Mouse (Mus musculus): ENCODE data around the gene Tbx6. TPM values are rescaled to one million over a fixed set of nuclear protein-coding genes. Genes with fewer than 3 reads are reported as not detected.

Tbx6 gene
- total RNA-seq, 2 experiments from 2014 or later, result 0.44 to 0.62 TPM

DNA sequence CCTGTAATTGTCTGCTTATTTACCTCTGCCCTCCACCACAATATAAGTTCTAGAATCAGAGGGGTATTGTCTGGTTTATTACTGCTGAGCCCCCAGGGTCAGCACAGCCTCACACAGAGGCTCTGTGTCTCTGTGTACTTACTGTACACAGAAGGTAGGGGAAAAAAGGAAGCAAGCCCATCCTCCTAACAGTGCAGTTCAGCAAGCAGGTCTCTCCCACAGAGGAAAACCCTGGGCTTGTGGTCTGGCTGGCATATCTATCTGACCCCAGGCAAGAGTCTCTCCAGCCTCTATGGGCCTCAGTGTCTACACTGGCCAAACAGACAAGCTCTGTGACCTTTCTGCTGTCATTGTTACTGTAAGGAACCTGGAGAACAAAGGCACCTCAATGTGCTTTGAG is 22.5 kb downstream of the Tbx6 start:
- intact Hi-C loops (cut with DNase I), result no loop called here
- DNase-seq, result no peak

- no peak for DNase-seq
- intact Hi-C loops (cut with DNase I), result no loop called here
These were observed 25.7 kb downstream of the Tbx6 start for GRCm38 (mm10) chr7:126806956-126807355.

DNA sequence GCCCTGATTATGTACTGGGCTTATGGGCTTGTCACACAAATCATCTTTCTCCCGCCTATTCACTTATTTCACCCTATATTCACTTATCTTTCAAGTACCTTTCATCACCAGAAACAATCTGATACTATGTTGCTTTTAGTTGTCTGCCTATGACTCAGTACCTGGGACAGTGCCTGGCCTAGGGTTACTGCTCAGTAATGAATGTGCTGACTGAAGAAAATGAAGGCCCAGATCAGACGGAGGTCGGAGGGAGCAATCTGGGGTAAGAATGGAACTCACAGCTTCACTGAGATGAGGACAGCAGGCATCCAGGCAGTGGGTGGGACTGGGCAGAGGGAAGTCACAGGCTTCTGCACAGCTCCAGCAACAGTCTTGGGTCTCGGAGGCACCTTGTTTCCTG is 26.1 kb downstream of the Tbx6 start:
- DNase-seq, result no peak
- intact Hi-C loops (cut with DNase I), result no loop called here

DNA sequence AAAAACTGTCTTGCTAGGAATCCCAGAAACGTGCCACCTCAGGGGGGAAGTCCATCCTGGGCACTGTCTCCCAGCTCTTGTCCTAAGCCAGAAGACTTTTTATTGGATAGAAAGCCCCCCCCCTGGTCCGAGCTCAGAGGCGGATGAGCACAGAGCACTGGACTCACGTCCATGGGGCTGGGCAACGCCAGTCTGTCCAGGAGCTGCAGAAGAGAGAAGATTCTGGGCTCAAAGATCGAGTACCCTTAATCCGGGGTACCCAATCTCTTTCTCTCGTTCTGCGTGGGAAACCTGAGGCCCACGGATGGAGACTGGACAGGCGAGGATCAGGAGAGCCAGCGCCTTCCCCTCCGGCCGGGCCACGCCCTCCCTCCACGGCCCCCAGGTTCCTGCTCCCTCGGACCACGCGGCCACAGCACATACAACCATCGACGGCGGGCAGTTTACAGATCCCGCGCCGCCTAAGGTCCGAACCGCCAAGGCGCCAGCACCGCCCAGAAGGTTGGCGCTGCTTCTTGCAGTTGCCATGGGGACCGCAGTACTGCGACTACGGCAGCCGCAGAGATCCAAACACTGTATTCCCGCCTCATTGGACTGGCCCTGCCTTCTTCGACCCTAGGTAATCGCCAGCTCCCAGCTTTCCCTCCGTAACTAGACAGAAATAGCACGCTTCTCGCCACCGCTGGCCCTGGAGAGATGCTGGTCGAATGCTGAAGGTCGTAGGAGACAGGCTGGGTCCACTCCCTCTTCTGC is 27.6 kb downstream of the Tbx6 start:
- DNase-seq, result peak; percentile 85 to 90
- intact Hi-C loops (cut with DNase I), result no loop called here

DNA sequence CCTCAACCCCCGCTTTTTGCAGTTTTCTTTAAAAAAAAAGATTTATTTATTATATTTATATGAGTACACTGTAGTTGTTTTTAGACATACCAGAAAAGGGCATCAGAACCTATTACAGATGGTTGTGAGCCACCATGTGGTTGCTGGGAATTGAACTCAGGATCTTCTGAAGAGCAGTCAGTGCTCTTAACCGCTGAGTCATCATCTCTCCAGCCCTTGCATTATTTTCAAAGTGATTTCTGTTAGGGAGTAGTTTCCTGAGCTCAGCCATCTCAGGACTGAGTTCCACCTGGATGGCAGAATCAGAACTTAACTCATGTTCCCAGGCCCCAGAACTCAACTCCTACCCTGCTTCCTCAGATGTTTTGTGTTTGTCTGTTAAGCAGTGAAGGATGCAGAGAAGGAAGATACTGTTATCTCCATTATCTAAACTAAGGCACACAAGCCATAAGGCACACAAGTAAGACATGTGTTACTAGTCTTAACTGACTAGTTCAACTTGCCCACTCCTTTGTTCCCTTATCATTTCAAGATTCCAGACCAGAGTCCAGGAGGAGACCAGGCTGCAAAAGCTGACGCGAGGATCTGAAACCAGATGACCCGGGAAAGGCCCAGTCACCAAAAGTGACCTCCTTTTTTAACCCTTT is 28.6 kb downstream of the Tbx6 start:
- intact Hi-C loops (cut with DNase I), result no loop called here
- DNase-seq, result no peak

DNA sequence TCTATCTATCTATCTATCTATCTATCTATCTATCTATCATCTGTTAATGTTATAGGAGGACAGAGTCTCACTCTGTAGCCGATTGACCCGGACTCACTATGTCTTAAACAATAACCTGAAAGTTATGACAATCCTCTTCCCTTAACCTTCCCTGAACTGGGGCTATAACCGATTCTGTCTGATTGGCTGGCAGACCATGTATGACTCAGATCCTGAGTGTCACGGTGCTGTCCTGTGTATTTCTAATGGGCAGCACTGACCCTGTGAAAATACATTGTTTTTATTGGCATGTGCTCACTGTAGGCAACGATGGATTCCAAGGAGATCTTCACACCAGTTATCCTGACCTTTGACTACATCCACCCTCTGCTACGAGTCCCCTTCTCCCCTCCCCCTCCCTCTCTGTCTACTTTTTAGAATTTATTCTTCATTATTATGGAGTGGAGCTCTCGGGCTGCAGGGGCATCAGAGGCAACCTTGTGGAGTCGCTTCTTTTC is 34.5 kb downstream of the Tbx6 start:
- DNase-seq, result no peak
- intact Hi-C loops (cut with DNase I), result no loop called here

DNA sequence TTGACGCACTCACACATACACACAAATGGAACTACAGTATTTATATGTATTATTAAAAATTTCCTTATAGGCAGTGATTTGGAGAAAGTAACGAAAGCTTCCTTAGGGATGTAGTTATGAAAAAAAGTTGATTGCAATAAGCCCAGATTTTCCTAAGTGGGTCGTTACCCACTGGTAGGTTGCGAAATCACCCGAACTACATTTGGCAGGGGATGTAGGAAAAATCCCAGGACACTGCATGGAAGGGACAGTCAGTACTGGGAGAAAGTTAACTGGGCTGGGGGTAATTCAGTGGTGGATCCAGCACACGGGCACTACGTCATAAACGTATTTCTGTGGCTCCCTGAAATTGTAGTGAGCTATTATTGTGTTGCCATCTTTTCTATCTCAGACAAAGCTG is 35.2 kb downstream of the Tbx6 start:
- DNase-seq, result no peak
- intact Hi-C loops (cut with DNase I), result no loop called here

DNA sequence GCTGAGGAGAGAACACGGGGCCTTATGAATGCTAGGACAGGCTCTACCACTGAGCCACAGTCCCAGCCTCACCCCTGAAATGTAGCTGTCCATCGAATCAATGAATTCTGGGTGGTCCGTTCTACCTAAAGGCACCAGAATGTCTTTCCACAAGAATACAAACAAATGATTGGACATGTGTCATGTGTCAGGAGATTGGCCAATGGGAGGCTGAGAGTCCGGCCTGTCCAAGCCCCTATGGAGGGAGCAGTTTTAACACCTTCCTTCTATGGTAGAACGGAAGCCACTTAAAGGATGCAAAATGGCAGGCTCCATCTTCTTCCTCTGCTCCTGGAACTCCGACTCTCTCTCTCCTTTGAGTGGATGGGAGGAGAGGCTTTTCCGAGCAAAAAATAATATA is 36.3 kb downstream of the Tbx6 start:
- no peak for DNase-seq
- intact Hi-C loops (cut with DNase I), result no loop called here

- DNase-seq, result no peak
- intact Hi-C loops (cut with DNase I), result no loop called here
These were observed 37.5 kb downstream of the Tbx6 start for GRCm38 (mm10) chr7:126818818-126819217.

GRCm38 (mm10) chr7:126821835-126822511 is 40.7 kb downstream of the Tbx6 start:
- peak; percentile 82 to 90 for DNase-seq
- intact Hi-C loops (cut with DNase I), result loop anchor here (1.0 kb wide), 1 partner anchor 141 kb away; no protein-coding TSS in a partner anchor

DNA sequence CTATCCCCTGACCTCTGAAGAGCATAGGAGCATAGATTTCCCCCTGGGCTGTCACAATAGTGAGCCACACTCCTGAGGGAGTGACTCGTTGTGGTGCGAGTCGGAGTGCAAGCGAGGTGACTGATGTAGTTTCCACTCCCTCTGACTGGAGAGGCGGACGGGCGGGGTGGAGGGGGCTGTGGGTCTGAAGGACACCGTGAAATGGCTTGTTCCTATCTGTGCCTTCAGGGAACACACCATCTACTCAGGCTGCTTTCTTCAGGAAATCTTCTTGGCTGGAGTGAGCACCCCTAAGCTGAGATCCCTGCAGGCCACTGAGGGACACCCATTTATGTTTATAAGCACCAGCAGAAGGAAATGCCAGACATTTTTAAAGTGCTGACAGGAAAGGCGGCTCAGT is 41.5 kb downstream of the Tbx6 start:
- intact Hi-C loops (cut with DNase I), result loop anchor here (1.0 kb wide), 1 partner anchor 141 kb away; no protein-coding TSS in a partner anchor
- DNase-seq, result peak in 1 of 2 experiments; percentile 25

DNA sequence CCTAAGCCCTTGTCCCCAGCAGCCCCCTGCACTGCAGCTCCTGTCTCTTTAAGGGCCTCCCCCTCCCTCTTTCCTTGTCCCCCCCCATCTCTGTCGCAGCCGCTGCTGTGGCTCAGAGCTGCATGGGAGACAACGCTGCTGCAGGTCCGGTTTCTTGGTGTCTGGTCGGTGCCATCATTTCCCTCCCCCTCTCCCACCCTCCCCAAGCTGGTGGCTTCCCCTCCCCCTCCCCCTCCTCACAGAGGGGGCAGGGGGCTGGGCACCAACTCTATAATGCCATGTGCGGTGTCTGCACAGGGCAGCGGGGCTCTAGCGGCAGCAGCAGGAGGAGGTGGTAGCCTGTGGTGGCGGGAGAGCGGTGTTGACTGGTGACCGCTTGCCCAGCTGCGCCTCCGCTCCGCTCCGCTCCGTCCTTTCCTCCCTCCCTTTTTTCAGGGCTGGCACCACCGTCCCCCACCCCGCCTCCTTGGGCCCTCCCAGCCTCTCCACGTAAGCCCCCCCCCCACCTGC is 42.0 kb downstream of the Tbx6 start:
- intact Hi-C loops (cut with DNase I), result no loop called here
- no peak for DNase-seq

- DNase-seq, result no peak
- intact Hi-C loops (cut with DNase I), result no loop called here
These were observed 42.7 kb downstream of the Tbx6 start for GRCm38 (mm10) chr7:126823940-126824339.

DNA sequence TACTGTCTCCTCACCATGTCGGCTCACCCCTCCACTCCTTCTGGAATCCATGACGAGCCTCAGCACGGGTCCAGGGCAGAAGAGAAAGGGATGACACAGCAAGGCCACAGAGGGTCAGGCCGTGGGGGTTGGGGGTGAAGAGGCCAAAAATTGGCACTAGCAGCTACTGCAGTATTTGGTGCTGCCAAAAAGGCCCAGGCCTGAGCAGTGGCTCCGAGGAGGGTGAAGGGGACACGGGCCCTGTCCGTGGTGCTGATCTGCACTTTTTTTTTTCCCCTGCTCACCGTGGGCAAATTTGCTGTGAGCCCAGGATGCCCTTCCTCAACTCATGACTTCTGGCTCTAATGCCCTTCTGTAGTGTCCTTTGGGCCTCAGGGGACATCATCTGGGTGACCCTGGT is 44.1 kb downstream of the Tbx6 start:
- intact Hi-C loops (cut with DNase I), result loop anchor here (5.0 kb wide), 1 partner anchor 122 kb away; the partner anchor contains the start of gene Asphd1
- DNase-seq, result peak in 1 of 2 experiments; percentile 52

DNA sequence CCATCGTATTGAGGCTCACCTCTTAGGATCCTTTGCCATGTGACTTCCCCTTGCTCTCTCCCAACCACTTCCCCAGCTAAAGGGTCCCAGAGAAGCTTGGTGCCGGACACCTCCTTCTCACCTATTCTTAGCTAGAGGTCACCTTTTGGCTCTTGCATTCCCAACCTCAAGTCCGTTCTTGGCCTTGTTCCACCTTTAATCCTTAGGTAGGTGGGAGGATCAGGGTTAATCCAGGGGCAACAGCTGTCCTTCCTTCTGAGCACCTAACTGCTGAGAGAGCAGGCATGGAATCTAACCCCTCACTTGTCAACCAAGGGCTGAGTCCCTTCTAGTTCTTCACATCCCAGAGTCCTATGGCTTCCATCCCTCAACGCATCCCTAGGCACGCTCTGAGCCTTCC is 44.7 kb downstream of the Tbx6 start:
- DNase-seq, result no peak
- intact Hi-C loops (cut with DNase I), result loop anchor here (5.0 kb wide), 1 partner anchor 121 kb away; the partner anchor contains the start of gene Asphd1

DNA sequence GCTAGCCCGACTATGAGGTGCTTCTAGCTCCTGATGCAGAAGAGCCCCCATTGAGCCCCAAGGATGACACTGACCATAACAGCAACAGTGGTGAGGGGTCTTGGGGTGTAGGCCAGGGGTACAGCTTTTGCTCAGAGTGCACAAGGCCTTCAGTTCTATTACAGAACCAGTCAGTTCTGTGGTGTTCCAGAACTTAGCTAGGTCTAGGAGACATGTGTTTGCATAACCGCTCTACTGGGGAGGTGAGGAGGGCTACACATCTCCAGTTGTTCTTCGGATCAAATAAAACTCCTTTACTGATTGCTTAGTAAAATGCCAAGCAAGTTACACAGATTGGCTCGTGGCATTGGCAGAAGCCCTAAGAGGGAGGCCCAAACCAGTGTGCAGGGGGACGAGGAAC is 50.3 kb downstream of the Tbx6 start, which contains the start of gene 4930451I11Rik:
TSS of gene 4930451I11Rik (minus strand) at position 101 of the 400 bp plus-strand sequence.
- no peak for DNase-seq
- intact Hi-C loops (cut with DNase I), result no loop called here

DNA sequence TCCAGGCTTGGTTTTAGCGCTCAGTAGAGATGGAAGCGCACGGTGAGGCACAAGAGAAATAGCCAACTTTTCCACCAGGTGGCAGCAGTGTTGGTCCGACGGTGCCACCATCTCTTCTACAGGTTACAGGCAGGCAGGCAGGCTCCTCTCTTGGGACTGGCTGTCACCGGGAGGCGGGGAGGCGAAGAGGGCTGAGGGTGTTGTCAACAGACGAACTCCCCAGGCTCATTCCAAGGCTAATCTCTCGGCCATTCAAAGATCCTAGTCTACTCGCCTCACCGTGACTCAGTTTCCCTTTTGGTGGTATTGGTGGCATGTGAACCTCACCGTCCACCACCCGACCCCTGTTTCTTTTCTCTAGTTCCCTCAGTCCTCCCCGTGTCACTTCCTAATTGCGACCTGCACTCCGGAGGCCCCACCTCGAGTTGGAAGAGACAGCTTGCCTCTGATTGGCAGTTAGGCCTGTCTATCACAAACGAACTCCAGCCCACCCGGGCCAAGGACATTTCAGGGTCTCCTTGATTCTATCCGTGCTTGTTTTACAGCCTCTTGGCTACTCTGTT is 50.8 kb downstream of the Tbx6 start:
- intact Hi-C loops (cut with DNase I), result loop anchor here (2.0 kb wide), 1 partner anchor 273 kb away; no protein-coding TSS in a partner anchor
- DNase-seq, result peak; percentile 73 to 83

DNA sequence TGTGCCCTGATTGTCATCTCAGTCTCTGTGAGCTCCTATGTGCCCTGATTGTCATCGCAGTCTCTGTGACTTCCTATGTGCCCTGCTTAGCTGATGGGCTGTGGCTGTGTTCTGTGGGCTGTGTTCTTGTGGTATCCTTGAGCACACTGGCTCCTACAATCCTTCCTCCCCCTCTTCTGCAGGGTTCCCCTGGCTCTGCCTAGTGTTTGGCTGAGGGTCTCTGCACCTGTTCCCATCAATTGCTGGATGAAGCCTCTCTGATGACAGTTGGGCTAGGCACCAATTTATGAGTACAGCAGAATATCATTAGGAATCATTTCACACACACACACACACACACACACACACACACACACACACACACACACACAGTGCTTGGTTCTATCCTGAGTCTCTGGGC is 52.0 kb downstream of the Tbx6 start:
- DNase-seq, result no peak
- intact Hi-C loops (cut with DNase I), result loop anchor here (2.0 kb wide), 1 partner anchor 272 kb away; no protein-coding TSS in a partner anchor

Data from heart, postnatal 14 days (tissue).